Mouse (Mus musculus): ENCODE measurements around the gene Gm28845.
"Not testable (repeated sequence)": the region's sequence is repeated elsewhere in the genome, so short reads cannot be mapped to it uniquely, and the experiment has no call there.

Gm28845 gene

GRCm38 (mm10) chr1:65107654-65108279 lies 11.6 kb downstream of the Gm28845 start:
- DNase-seq, result no peak

GRCm38 (mm10) chr1:65103273-65103672 lies 16.1 kb downstream of the Gm28845 start, which contains the start of gene Cryga:
Gene Cryga, minus strand, starts transcription at chr1:65103373.
- no peak for DNase-seq

- no peak for DNase-seq
Measured at GRCm38 (mm10) chr1:65096953-65097352, 22.4 kb downstream of the Gm28845 start.

GRCm38 (mm10) chr1:65091566-65091965 lies 27.8 kb downstream of the Gm28845 start:
- DNase-seq, result no peak

- DNase-seq, result no peak
Measured at GRCm38 (mm10) chr1:65090370-65090769, 29.0 kb downstream of the Gm28845 start.

- no peak for DNase-seq
Measured at GRCm38 (mm10) chr1:65088567-65089356, 30.6 kb downstream of the Gm28845 start.

- no peak for DNase-seq
Measured at GRCm38 (mm10) chr1:65082188-65082587, 37.2 kb downstream of the Gm28845 start, which contains the start of gene Crygb. Gene Crygb, minus strand, starts transcription at chr1:65082288.

GRCm38 (mm10) chr1:65075607-65076006 lies 43.8 kb downstream of the Gm28845 start:
- DNase-seq, result no peak

- no peak for DNase-seq
Measured at GRCm38 (mm10) chr1:65073589-65073988, 45.8 kb downstream of the Gm28845 start, which contains the start of gene Crygc. Gene Crygc, minus strand, starts transcription at chr1:65073689.

GRCm38 (mm10) chr1:65067842-65068241 lies 51.5 kb downstream of the Gm28845 start:
- no peak for DNase-seq

GRCm38 (mm10) chr1:65064201-65064600 lies 55.2 kb downstream of the Gm28845 start:
- DNase-seq, result no peak

- no peak for DNase-seq
Measured at GRCm38 (mm10) chr1:65063352-65063751, 56.0 kb downstream of the Gm28845 start, which contains the start of gene Crygd. Gene Crygd, minus strand, starts transcription at chr1:65063452.

- no peak for DNase-seq
Measured at GRCm38 (mm10) chr1:65052140-65052539, 67.2 kb downstream of the Gm28845 start.

- DNase-seq, result no peak
Measured at GRCm38 (mm10) chr1:65051696-65052095, 67.7 kb downstream of the Gm28845 start.

GRCm38 (mm10) chr1:65050952-65051351 lies 68.4 kb downstream of the Gm28845 start, which contains the start of gene Cryge:
Gene Cryge, minus strand, starts transcription at chr1:65051149.
- not testable (repeated sequence) for DNase-seq
